In the genomic region with DNA sequence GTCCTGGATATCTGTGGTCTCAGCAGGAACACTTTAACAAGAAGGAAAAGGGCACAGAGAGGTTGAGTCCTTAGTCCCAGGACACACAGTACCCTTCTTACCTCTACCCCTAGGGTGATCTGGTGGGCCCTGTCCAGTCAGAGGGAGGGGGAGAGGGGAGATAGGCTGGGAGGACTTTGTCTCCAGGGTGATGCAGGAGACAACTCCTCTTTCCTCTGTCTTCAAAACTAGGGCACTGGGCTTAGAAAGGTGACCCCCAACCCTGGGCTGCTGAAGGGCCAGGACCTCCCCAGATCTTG, we compare ENCODE assay signal across 9 mouse cellular contexts. TPM values are rescaled to one million over a fixed set of nuclear protein-coding genes. Genes with fewer than 3 reads are reported as not detected.
DNase-seq lines count a peak whose midpoint lies in the region; ATAC-seq and TF ChIP-seq lines count a peak whose summit lies in the region.
"Had no signal": no experiment of that assay in that cellular context is flagged by ENCODE, and none has a peak within 500 bp of the region (broad histone marks: within the 10 kb centered on the region; RNA-seq: fewer than 3 reads in every experiment).

No protein-coding gene starts in this region.

- DNase-seq in heart, adult 2 months, result no peak
- no peak for DNase-seq in heart, postnatal 10 days
- no peak for DNase-seq in neural tube, embryonic 11.5 days (ENCODE audit: low spot score)
- DNase-seq in neural tube, embryonic 10.5 days (ENCODE audit: extremely low spot score, low spot score), result no peak
- no peak for DNase-seq in limb, embryonic 14.5 days (ENCODE audit: low spot score)
- no peak for DNase-seq in spleen, adult 12 weeks (ENCODE audit: low spot score)
- no peak for DNase-seq in layer of hippocampus, adult 8-10 months (ENCODE audit: low spot score in 2 of 2)
- DNase-seq in adrenal gland, postnatal 25 days, result no peak

- no peaks in the 10 kb centered on the region for H3K9me3 ChIP-seq in neural tube, embryonic 11.5 days (ENCODE audit: control insufficient read depth, low read length)
- H3K9me3 ChIP-seq in limb, embryonic 14.5 days (ENCODE audit: control insufficient read depth, low read length), result no peaks in the 10 kb centered on the region

- H3K4me3 ChIP-seq in heart, adult 2 months, result no peak overlapping the region
- peak overlapping the region; percentile 65 for H3K4me3 ChIP-seq in neural tube, embryonic 11.5 days (ENCODE audit: low read depth, low read length)
- H3K4me3 ChIP-seq in limb, embryonic 14.5 days (replicated peaks; ENCODE audit: low read length), result peak overlapping the region; percentile 66

- H3K4me2 ChIP-seq in neural tube, embryonic 11.5 days (ENCODE audit: low read depth), result peak overlapping the region; percentile 98
- H3K4me2 ChIP-seq in limb, embryonic 14.5 days (replicated peaks; ENCODE audit: low read depth, low read length, severe bottlenecking), result peak overlapping the region; percentile 98

- H3K4me1 ChIP-seq in heart, adult 2 months (ENCODE audit: control insufficient read depth, insufficient read depth, low read length), result peaks cover 26% of the 10 kb centered on the region
- peaks cover 77% of the 10 kb centered on the region for H3K4me1 ChIP-seq in neural tube, embryonic 11.5 days (ENCODE audit: control insufficient read depth, insufficient read depth, low read length)
- H3K4me1 ChIP-seq in limb, embryonic 14.5 days (ENCODE audit: control insufficient read depth, insufficient read depth, low read length), result peaks cover 74% of the 10 kb centered on the region

- H3K36me3 ChIP-seq in heart, adult 2 months (ENCODE audit: control insufficient read depth, insufficient read depth, low read length), result no peaks in the 10 kb centered on the region
- H3K36me3 ChIP-seq in neural tube, embryonic 11.5 days (ENCODE audit: control insufficient read depth, insufficient read depth, low read length), result no peaks in the 10 kb centered on the region; the same call in 1 of the 2 replicates
- H3K36me3 ChIP-seq in limb, embryonic 14.5 days (ENCODE audit: control insufficient read depth, insufficient read depth, low read length), result no peaks in the 10 kb centered on the region

- no peak for TF ChIP-seq POLR2A in heart, adult 2 months (IDR thresholded peaks at IDR 0.05; ENCODE audit: insufficient read depth, low read depth, low read length)
- no peak for TF ChIP-seq POLR2A in limb, embryonic 14.5 days (IDR thresholded peaks at IDR 0.05; ENCODE audit: borderline replicate concordance, extremely low read depth, insufficient read depth, insufficient read length)

- ATAC-seq in neural tube, embryonic 11.5 days (ENCODE audit: insufficient read depth, low FRiP score, low TSS enrichment), result peak; percentile 20; the same call in 1 of the 2 replicates
- ATAC-seq in limb, embryonic 14.5 days (ENCODE audit: low FRiP score, low read depth), result no peak

- no peaks in the 10 kb centered on the region for H3K27me3 ChIP-seq in heart, adult 2 months (ENCODE audit: control insufficient read depth, insufficient read depth, low read length)
- no peaks in the 10 kb centered on the region for H3K27me3 ChIP-seq in neural tube, embryonic 11.5 days (ENCODE audit: control insufficient read depth, insufficient read depth, low read length)
- no peaks in the 10 kb centered on the region for H3K27me3 ChIP-seq in limb, embryonic 14.5 days (ENCODE audit: control insufficient read depth, insufficient read depth, low read length)

- TF ChIP-seq EP300 in heart, adult 2 months (IDR thresholded peaks at IDR 0.05; ENCODE audit: insufficient read depth, low read depth, low read length), result no peak

- intact Hi-C loops in heart, adult 2 months (cut with DNase I), result loop anchor here (5.0 kb wide), 1 partner anchor 310 kb away; no protein-coding TSS in a partner anchor
- intact Hi-C loops in heart, postnatal 10 days (cut with DNase I), result no loop called here

- H3K79me2 ChIP-seq in heart, adult 2 months (replicated peaks; ENCODE audit: control insufficient read depth, insufficient read depth, low read length), result peaks cover 1% of the 10 kb centered on the region; the same call in 1 of the 2 replicates

- no peak overlapping the region for H3K9ac ChIP-seq in heart, adult 2 months (ENCODE audit: low read depth, low read length)
- H3K9ac ChIP-seq in neural tube, embryonic 11.5 days (ENCODE audit: low read length), result peak overlapping the region; percentile 10; the same call in 1 of the 2 replicates
- H3K9ac ChIP-seq in limb, embryonic 14.5 days (ENCODE audit: low read depth, low read length, severe bottlenecking), result peak overlapping the region; percentile 49

- TF ChIP-seq CTCF in heart, adult 2 months (IDR thresholded peaks at IDR 0.05), result no peak

- H3K27ac ChIP-seq in heart, adult 2 months, result peak overlapping the region; percentile 9; the same call in 1 of the 2 replicates
- peak overlapping the region; percentile 85 for H3K27ac ChIP-seq in neural tube, embryonic 11.5 days (ENCODE audit: low read depth, low read length)
- H3K27ac ChIP-seq in limb, embryonic 14.5 days (replicated peaks; ENCODE audit: low read depth, low read length), result 0 out of 2 replicates have a peak overlapping the region, but pooled peaks have one; percentile 33

RNA-seq across cellular contexts. Expression of a gene that starts 0.7 kb away (rescaled TPM):
- 10 to 100 TPM; 21.0 to 24.3 TPM for total RNA-seq in heart, adult 2 months (2021)
- 12.1 and 12.8 TPM in 2 replicates for polyA plus RNA-seq in heart, adult 2 months (2012; rRNA removed)
- 10 to 100 TPM; 32.6 to 34.6 TPM for total RNA-seq in heart, postnatal 10 days (2021)
- 19.9 and 33.5 TPM in 2 replicates for polyA plus RNA-seq in neural tube, embryonic 11.5 days (2014; fragmentation: Nextera tagmentation; extraction: Ambion mirVana)
- polyA plus RNA-seq in limb, embryonic 14.5 days (2012; rRNA removed), result 32.6 and 43.9 TPM in 2 replicates
- 10.2 and 10.3 TPM in 2 replicates for polyA plus RNA-seq in limb, embryonic 14.5 days (2014; fragmentation: Nextera tagmentation; extraction: Ambion mirVana)
- 100 to 1,000 TPM; 114 to 136 (median 127) TPM for total RNA-seq in layer of hippocampus, adult 8-10 months (2022)
- total RNA-seq in adrenal gland, postnatal 25 days (2021), result 40.1 and 48.8 TPM in 2 replicates

RNA-seq across cellular contexts. Expression of a gene that starts 50.3 kb away (rescaled TPM):
- total RNA-seq in heart, adult 2 months (2021), result not detected
- 1.0 TPM in 1 of 2 replicates, not detected in the other for polyA plus RNA-seq in heart, adult 2 months (2012; rRNA removed)
- total RNA-seq in heart, postnatal 10 days (2021), result not detected
- polyA plus RNA-seq in neural tube, embryonic 11.5 days (2014; fragmentation: Nextera tagmentation; extraction: Ambion mirVana), result 0.90 and 1.0 TPM in 2 replicates
- polyA plus RNA-seq in limb, embryonic 14.5 days (2012; rRNA removed), result not detected in 2 replicates
- polyA plus RNA-seq in limb, embryonic 14.5 days (2014; fragmentation: Nextera tagmentation; extraction: Ambion mirVana), result not detected in 2 replicates
- 1 to 10 TPM in 1 of 4 experiments, under 1 TPM in 2, not detected in 1; 0.41 to 1.1 (median 0.43) TPM for total RNA-seq in layer of hippocampus, adult 8-10 months (2022)
- 1.6 TPM in 1 of 2 replicates, not detected in the other for total RNA-seq in adrenal gland, postnatal 25 days (2021)
- polyA plus RNA-seq: small intestine, adult 2 months had no signal

Comparison
In these comparisons a context has a peak if more than half of its experiments do, and no peak if none do; other contexts are left out.
1. H3K27ac ChIP-seq: peak in every context shown above with its lines; median percentile 85 in neural tube, embryonic 11.5 days; 33 in limb, embryonic 14.5 days; 9 in heart, adult 2 months.